Mouse (Mus musculus) E14TG2a.4 (cell line): ENCODE results near the gene Arrdc4.

Source experiments
- CTCF ChIP-seq: conservative IDR thresholded peaks from 2 replicates; pipeline ENCODE4 v1.5.1; 2014; ENCODE audit warnings: low read length
- NANOG ChIP-seq: IDR thresholded peaks from 2 replicates; pipeline ENCODE4 v1.6.1; 2014; ENCODE audit warnings: borderline replicate concordance, low read length, mixed read lengths

- TF ChIP-seq CTCF (no peak), NANOG (no peak)
These were observed 51.7 kb downstream of the Arrdc4 start for GRCm38 (mm10) chr7:68697313-68697712.
